Mouse (Mus musculus) gastrocnemius, adult 18-20 months (tissue): ENCODE data around the gene Arid1b. TPM values are rescaled to one million over a fixed set of nuclear protein-coding genes. Genes with fewer than 3 reads are reported as not detected.
A peak's percentile ranks its signal among the peaks of the same experiment; 100 is the strongest.

ENCODE experiments used
- DNase-seq: peaks from one replicate; pipeline ENCODE4 v3.0.0; 2021; ENCODE audit warnings: low spot score
- total RNA-seq, 2 experiments: library from RNA; stranded (reverse); gene quantifications; 2 replicates each; pipeline ENCODE4 v1.2.3; 2021

Gene Arid1b
- total RNA-seq, 2 experiments from 2014 or later: 35.4 to 37.0 TPM

GRCm38 (mm10) chr17:5206731-5207130 is 212.6 kb downstream of the Arid1b start:
- peak; percentile 48 for DNase-seq

- DNase-seq: no peak
These were observed 213.7 kb downstream of the Arid1b start for GRCm38 (mm10) chr17:5207881-5208280.

DNA sequence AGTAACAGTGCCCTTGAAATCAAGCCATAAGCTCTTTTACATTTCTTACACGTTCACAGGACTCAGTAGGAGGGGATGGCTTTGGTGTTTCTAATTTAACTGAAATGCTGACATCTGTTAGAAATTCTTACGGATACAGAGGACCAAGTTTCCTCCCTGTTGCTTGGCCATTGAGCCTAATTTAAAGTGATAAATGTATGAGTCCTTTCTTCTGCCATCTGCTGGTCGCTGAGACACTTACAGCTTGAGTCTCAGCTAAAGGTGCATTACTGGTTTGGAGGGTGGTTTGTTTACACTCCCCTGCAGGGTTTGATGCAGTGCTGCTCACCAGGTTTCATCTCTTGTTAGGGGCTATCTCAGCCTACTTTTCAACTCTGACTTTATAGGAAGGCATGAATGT is 214.2 kb downstream of the Arid1b start:
- no peak for DNase-seq

GRCm38 (mm10) chr17:5209076-5209475 is 214.9 kb downstream of the Arid1b start:
- DNase-seq: no peak

- DNase-seq: no peak
These were observed 216.1 kb downstream of the Arid1b start for GRCm38 (mm10) chr17:5210101-5210727.

DNA sequence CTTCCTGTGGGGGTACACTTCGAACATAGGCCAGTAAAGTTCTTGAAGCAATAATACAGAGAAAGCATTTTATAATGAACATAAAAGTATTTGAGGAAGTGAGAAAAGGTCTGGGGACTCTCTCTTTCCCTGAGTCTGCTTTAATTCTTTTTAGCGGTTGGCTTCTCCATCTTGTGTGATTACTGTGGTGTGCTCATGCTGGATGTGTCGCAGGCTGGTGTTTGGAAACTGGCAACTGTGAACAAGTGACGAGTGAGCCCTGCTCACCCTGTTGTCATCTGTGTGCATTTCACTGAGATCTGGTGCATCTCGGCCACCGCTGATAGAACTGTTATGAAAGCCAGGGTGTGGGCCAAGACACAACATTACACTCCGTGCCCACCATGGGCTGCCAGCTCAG is 216.8 kb downstream of the Arid1b start:
- no peak for DNase-seq

DNA sequence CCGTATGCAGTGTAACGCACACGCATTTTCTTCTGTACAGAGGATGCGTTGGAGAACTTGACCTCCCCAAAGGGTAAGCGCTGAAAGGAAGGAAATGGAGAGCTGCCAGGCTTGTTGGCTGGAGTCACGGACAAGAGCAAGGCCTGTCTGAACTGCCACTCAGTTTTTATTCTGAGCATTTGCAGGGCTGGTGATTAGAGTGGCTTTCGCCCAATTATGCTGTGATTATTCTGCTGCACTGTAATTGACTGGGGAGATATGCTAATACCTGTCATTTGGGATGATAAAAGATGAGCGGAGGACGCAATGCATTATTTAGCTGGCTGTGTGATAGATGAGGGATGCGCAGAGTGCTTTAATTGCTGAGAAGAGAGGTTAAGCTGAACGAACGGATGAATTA is 218.0 kb downstream of the Arid1b start:
- DNase-seq: peak; percentile 70

GRCm38 (mm10) chr17:5213441-5213840 is 219.3 kb downstream of the Arid1b start:
- DNase-seq: no peak

DNA sequence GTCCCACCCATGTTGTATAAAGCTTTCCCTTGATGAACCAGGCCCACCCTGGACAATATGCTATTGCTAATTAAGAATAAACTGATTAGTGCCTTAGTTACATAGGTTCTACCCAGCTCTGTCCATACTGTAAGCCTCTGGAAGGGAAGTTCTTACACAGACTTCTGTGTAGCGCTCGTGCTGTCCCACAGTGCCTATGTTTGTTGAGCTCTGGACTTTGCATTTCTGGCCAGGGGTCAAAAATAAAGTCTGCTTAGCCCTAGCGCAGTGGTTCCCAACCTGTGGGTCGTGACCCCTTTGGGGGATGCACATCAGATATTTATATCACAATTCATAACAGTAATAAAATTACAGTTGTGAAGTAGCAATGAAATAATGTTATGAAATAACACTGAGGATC is 221.2 kb downstream of the Arid1b start:
- no peak for DNase-seq

DNA sequence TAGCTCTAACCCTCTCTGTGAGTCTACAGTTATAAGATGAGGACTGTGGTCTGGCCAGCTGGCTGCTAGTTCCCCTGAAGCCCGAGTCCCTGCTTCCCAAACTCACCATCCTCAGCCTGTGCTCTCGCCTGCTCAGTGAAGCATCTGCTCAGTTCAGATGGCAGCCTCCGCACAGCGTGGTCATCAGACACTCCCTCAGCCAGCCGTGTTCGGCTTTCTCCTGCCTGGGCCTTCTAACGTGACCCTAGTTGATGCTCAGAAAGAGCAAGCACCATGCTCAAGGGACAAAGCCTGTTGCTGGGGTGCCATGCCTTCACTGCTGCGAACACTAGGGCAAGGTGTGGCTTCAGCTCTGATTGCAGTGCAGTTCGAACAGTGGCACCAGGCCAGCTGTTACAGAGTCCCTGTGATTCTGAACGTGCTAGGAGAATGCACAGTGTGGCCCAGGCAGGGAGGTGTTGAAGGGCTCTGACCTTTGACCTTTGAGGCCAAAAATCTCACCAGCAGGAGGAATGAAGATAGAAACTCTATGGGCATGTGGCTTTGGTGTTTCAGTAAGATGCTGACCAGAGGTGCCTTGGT is 222.9 kb downstream of the Arid1b start:
- DNase-seq: no peak

DNA sequence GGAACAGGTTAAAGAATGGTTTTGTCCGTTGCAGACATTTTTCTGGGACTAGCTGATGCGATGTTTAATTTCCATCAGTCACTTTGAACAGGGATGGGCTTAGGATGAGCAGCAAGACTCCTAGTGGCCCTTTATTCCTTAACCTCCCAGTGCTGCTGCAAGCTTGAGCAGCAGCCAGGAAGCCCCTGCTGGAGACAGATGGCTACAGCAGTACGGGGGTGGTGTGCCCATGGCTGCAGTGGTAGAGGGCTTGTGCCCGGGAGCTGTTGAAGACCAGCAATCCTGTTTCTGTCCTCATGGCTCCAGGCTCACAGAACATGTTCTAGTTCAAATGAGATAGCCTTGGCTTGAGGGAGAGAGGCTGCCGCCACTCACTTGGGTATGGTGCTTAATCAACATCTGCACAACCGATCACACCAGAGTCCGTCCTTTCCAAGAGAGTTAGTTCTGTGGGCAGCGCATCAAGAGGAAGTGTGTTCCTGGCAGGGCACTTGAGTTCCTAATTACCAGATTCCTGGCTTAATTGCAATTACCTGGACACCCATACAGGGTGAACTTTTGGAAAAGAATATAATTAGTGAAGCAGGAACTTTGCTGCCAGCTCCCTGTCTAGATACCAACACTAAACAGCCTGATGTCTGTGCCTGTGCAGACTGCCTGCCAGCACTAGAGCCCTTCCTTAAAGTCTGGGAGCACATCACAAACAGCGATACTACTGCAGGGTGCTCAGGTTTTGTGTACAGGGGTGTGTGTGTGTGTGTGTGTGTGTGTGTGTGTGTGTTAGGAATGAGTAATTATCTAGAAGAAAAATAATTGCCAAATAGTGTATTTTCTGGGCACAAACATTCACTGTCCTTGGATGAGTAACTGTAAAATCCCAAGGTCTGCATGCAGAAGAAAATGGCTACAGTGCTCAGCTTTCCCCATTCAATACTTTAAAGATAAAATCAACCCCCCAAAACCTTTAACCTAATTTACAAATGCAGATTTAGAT is 224.0 kb downstream of the Arid1b start:
- DNase-seq: no peak

DNA sequence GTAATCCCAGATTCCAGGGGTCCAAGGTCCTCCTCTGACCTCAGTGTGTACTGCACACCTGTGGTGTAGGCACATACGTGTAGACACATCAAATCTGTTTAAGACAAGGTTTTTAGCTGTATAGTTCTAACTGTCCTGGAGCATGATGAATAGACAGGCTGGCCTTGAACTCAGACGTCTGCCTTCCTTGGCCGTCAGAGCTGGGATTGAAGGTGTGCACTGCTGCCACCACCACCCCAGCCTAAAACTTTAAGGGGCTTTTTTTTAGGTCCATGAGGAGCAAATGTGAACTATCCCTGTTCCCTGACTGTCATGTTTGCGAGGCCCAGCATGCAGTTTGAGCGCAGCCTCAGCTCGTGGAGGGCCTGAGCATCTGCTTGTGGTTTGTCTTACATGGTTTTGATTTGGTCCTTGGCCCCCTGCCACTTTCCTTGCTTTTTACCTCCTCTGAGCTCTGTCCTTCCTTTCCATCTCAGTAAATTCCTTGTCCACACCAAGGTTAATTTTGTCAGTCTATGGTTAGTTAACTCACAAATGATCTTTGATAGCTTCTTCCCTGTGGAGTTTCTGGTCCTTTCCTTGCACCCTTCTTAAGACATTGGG is 224.9 kb downstream of the Arid1b start:
- no peak for DNase-seq

- DNase-seq: no peak
These were observed 226.9 kb downstream of the Arid1b start for GRCm38 (mm10) chr17:5221041-5221440.

DNA sequence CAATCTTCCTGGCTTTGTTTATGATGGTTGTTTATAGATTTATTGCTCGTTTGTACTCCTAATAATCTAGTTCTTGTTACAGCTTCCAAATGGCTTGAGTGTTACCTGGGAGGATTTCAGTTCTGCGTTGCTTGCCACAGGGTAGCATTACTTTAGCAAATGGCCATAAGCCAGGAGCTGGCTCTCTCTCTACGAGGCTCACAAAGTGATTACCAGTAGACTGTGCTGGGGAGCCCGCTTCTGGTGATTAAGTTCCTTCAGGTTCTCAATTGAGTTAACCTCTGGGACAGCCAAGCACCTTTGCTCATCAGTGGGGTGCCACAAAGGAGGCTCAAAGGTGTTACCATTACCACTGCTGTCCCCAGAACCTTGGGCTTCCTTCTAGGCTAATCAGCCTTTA is 227.4 kb downstream of the Arid1b start:
- no peak for DNase-seq

DNA sequence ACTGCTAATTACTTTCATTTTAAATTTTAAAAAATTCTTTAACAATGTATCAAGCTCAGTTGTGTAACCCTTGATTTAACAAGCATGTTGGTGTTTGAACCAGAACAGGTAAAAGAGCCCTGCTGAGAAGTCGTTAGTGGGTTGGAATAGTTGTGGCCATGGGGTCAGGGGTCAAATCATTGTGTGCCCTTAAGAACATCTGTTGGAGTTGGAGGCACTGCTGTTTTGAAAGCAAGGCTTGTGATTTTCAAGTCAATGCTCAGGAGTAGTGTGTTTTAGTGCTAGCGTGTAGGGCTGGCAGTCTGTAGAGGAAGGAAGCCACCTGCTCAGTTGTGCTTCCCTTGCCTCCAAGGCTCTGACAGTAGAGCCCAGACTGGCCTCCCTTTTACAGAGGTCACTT is 228.7 kb downstream of the Arid1b start:
- DNase-seq: no peak

DNA sequence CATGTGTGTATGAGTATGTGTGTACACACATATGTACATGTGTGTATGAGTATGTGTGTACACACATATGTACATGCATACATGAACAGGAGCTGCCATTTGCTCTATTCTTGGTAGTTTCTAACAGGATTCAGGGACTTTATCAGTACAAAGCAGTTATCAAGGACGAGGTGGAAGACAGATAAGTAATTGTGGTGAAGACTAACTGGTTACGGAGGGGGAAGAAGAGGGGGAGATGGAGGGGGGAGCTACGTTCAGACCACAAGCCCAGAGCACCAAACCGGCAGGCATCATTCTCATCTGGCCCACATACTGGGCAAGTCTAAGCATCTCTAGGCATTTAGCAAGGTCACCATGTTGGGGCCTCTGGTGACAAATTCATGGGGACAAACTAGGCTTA is 230.8 kb downstream of the Arid1b start:
- no peak for DNase-seq

GRCm38 (mm10) chr17:5227136-5227535 is 233.0 kb downstream of the Arid1b start:
- no peak for DNase-seq

DNA sequence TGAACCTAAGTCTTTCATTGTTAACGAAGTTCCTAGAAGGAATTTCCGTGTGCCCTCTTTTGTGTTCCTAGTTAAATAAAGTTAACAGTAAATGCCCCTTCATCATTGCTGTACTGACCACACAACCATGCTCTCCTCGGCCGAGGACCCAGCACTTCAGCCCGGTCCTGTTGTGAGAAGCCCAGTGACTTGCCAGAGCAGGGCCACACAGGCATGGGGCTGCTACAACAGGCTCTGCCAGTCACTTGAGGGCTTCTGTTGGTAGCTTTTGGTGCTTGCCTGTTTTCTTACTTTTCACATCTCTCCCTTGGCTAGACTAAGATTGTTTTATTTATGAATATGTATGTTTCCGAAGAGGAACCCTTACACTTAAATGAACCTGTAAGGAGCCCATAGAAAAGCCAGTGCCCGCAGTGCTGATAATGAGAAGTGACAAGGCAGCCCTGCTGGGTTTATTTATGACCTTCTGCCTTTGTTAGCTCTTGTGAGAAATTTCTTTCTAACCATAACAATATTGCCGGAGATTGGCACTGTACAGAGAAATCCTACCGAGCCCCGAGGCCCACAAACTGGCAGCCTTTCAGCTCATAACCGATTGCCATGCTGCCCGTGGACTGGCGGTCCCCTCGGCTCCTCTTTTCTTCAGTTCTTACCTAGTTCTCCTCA is 234.0 kb downstream of the Arid1b start:
- DNase-seq: no peak

DNA sequence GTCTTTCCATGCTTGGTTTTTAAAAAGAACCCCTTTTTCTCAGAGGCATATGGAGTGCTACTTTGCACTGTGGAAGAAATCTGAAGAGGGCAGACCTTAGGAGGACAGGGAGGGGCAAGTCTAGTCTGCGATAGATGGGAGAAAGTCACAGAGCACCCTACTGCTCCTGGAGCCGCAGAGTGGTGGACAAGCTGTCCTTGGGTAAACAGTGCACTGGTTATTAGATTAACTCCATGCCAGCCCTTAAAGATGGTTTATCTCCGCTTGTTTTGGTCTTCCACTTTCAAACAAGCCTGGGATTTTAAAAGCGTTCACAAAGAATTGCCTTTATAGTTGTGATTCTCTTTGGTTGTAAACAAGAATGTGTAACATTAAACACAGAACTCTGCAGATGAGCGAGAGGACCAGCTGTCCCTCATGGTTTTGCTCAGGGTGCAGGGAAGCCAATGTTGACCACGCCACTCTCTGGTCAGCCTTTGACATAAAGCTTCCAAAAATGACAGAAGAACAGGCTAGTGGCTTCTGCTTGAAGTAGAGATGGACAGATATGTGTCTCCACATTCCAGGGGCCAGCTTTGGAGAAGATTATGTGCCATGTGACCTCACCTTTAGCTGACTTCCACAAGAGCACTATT is 234.6 kb downstream of the Arid1b start:
- DNase-seq: no peak

DNA sequence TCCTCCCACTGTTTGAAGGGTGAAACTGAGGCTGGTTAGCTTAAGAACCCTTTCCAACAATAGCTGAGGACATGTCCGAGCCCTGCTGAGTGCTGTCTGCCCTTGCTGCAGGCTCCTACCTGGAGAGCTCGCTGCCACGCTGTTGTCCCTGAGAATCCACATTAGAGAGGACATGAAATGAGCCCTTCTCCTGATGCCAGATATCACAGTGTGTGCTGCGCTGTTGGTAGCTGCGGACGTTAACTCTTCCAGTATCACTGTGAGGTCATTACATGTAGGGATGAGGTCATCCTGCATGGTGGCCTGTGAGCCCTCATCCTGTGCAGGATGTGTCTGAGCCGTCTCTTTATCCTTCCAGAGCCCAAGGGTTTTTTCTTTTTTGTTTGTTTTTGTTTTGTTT is 235.9 kb downstream of the Arid1b start:
- DNase-seq: no peak

- DNase-seq: no peak
These were observed 238.0 kb downstream of the Arid1b start for GRCm38 (mm10) chr17:5232180-5232579.
